Mouse (Mus musculus) right cerebral cortex, postnatal 25 days (tissue): ENCODE measurements around the gene Msh2.
A peak's percentile ranks its signal among the peaks of the same experiment; 100 is the strongest.

Source experiments
- DNase-seq: peaks from one replicate; pipeline ENCODE4 v3.0.0; 2022

Gene Msh2

GRCm38 (mm10) chr17:87724727-87725126 lies 52.6 kb downstream of the Msh2 start:
- no peak for DNase-seq

- peak; percentile 38 for DNase-seq
Measured at GRCm38 (mm10) chr17:87726489-87727356, 54.6 kb downstream of the Msh2 start.

- DNase-seq = no peak
Measured at GRCm38 (mm10) chr17:87731962-87732361, 59.8 kb downstream of the Msh2 start.

GRCm38 (mm10) chr17:87734471-87734870 lies 62.3 kb downstream of the Msh2 start:
- no peak for DNase-seq

- no peak for DNase-seq
Measured at GRCm38 (mm10) chr17:87737144-87737543, 65.0 kb downstream of the Msh2 start.

GRCm38 (mm10) chr17:87739835-87740234 lies 67.7 kb downstream of the Msh2 start:
- DNase-seq = no peak

- DNase-seq = peak; percentile 83
Measured at GRCm38 (mm10) chr17:87744985-87745925, 73.1 kb downstream of the Msh2 start.

- DNase-seq = peak; percentile 77
Measured at GRCm38 (mm10) chr17:87745926-87746888, 74.1 kb downstream of the Msh2 start.

GRCm38 (mm10) chr17:87760315-87760714 lies 88.2 kb downstream of the Msh2 start:
- DNase-seq = no peak

- DNase-seq = no peak
Measured at GRCm38 (mm10) chr17:87763146-87763545, 91.0 kb downstream of the Msh2 start.

GRCm38 (mm10) chr17:87765031-87765430 lies 92.9 kb downstream of the Msh2 start:
- no peak for DNase-seq

GRCm38 (mm10) chr17:87766888-87767287 lies 94.8 kb downstream of the Msh2 start:
- no peak for DNase-seq

GRCm38 (mm10) chr17:87770766-87771165 lies 98.6 kb downstream of the Msh2 start:
- DNase-seq = no peak

- no peak for DNase-seq
Measured at GRCm38 (mm10) chr17:87773175-87773574, 101.0 kb downstream of the Msh2 start.
